Mouse (Mus musculus): ENCODE measurements around the gene Gpm6a.
A peak's percentile ranks its signal among the peaks of the same experiment; 100 is the strongest.
"Not testable (repeated sequence)": the region's sequence is repeated elsewhere in the genome, so short reads cannot be mapped to it uniquely, and the experiment has no call there.

Gene Gpm6a

GRCm38 (mm10) chr8:55002946-55003345 lies 48.3 kb downstream of the Gpm6a start:
- no peak for DNase-seq (ENCODE audit: low read depth, low spot score)

GRCm38 (mm10) chr8:55012228-55012627 lies 57.6 kb downstream of the Gpm6a start:
- no peak for DNase-seq (ENCODE audit: low read depth, low spot score)

DNA sequence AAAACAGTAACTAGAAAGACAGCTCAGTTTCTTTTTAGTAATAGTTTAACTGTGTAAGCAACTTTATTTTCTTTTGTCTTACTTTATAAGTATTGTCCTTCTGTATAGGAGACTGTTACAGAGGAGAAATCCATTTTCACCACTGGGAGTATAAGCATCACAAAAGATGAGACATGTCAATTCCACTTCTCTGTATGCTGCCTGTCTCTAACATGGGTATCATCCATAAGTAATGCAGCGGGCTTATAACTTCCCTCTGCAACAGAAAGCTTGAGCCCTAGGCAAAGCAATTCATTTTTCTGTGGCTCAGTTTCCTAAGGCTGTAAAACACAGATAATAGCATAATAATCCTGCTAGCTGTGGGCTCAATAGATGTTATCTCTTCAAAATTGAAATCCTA lies 62.4 kb downstream of the Gpm6a start:
- DNase-seq (ENCODE audit: low read depth, low spot score) = no peak

DNA sequence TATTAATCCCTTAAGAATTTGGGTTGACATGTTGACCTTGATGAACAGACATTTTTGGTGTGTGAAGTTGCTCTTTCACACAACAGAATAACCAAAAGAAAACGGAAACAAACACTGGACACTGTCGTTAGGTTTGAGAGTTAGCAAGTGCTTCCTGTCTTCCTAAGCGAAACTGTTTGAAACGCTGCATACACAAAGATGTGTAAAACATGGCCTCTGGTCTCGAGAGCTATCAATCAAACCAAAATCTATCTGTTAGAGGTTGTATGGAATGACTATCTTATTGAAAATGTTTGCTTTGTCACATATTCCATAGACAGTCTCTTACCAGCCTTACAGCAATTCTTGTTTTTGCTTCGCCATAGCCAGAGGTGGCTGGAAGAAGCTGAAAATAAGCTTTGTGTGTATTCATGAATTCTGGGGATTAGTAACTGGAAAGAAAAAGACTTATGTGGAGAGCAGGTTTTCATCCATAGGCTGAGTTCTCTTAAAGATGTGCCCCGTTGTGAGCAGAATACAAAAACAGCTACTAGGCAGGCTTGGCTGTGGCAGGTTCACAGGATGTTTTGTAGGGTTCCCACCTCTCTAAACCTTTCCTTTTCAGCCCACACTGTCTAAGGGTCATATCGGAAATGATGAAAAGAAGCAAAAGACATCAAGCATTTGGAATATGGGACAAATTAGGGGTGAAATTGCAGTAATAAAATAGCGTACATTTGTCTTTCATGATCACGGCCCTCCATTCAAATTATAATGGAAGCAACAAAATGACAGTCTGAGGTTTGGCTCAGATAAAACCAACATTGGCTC lies 71.4 kb downstream of the Gpm6a start:
- DNase-seq (ENCODE audit: low read depth, low spot score) = no peak

DNA sequence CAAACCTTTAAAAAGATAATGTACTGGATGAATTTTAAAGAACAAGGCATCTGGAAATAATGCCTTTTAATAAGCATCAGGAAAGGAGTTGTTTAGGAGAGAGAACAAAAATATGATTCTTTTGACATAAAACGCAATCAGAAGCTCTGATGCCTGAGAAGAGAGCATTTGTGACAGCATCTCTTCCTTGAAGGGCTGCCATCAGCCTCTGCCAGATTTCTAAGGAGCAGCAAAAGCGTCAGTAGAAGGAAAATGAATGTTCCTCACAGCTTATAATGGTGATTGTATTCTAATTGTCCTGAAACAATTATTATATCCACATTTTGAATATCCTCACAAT lies 72.0 kb downstream of the Gpm6a start:
- DNase-seq (ENCODE audit: low read depth, low spot score) = no peak

- DNase-seq (ENCODE audit: low read depth, low spot score) = no peak
Observed at GRCm38 (mm10) chr8:55028371-55028770, 73.7 kb downstream of the Gpm6a start.

DNA sequence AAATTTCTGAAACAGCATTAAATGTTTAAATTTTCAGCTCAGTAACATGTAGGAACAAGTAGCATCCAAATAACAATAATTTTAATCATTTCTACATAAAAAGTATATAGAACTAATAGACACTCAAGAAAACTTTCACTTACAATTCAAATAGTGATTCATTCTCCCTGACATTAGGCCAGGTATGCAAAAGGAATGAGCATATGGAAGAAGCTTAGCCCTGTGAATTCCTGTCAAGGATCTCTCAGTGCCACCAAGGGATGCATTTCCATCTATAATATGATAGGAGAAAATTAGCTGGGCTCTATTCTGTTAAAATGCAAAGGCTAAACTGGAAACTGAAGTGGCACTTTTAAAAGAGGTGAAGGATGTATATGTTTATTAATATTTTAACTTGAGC lies 76.5 kb downstream of the Gpm6a start:
- DNase-seq (ENCODE audit: low read depth, low spot score) = no peak

DNA sequence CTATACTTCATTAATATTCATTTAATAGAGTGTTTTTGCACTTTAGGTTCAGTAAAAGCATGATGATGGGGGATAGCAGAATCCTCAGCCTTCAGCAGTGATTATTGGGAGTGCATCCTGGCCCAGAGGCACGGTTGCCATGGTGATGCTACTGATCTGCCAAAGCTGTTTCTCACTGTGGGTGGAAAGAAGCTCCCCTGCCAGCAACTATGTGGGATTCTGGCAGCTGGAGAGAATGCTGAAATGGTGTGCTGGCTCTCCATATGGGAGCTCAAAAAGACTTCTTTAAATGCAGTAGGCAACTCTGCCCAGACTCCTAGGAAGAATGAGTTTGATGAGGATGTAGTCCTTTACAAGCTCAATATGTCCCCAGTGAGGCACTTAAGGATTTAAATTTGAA lies 79.7 kb downstream of the Gpm6a start:
- peak; percentile 9 for DNase-seq (ENCODE audit: low read depth, low spot score)

GRCm38 (mm10) chr8:55035416-55035815 lies 80.8 kb downstream of the Gpm6a start:
- no peak for DNase-seq (ENCODE audit: low read depth, low spot score)

DNA sequence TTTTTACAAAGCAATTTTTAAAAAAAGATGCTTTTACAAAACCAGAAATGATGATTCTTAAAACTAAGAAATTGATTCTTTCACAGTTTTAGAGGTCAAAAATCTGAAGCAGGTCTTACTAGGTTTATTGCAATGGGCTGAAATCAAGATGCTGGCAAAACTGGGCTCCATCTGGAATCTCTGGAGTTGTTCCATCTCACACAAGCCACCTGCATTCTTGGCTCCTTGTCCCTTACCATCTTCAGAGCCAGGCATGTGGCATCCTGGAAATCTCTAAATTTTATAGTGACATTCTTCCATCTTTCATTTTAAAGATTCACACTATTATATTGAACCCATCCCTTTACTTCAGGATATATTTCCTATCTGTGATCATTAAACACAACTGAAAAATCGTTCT lies 88.3 kb downstream of the Gpm6a start:
- DNase-seq (ENCODE audit: low read depth, low spot score) = no peak

DNA sequence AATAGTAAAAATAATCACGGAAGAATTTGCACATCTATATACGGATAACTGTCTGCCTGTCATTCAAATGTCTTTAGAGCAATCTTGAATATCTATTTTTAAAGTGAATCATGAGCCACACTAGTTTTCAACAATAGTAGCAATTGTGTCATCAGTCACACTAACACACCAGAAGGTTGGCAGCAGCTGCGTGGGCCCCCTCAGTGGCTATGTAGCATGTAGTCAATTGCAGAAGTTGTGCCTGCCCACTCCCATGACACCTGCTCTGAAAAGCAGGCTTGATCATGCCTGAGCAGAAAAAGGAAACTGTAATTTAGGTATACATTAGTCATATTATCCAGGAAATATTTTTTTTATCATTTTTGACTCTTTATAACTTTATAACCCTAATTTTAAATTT lies 93.8 kb downstream of the Gpm6a start:
- no peak for DNase-seq (ENCODE audit: low read depth, low spot score)

DNA sequence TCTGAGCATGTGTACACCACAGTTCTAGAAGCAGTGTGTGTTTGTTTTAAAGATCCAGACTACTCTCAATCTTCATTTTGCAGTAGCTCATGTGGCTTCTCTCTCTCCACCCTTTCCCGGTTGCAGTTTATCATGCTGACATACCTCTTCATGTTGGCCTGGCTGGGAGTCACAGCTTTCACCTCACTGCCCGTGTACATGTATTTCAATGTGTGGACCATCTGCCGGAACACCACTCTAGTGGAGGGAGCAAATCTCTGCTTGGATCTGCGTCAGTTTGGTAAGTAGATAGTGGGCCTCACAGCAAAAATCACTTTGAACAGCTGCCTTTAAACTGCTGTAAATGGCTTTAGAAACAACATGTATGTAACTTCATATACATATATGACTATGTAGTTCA lies 95.3 kb downstream of the Gpm6a start:
- no peak for DNase-seq (ENCODE audit: low read depth, low spot score)

DNA sequence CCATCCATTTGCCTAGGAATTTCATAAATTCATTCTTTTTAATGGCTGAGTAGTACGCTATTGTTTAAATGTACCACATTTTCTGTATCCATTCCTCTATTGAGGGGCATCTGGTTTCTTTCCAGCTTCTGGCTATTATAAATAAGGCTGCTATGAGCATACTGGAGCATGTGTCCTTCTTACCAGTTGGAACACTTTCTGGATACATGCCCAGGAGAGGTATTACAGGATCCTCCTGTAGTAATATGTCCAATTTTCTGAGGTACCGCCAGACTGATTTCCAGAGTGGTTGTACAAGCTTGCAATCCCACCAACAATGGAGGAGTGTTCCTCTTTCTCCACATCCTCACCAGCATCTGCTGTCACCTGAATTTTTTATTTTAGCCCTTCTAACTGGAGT lies 114.2 kb downstream of the Gpm6a start:
- DNase-seq (ENCODE audit: low read depth, low spot score) = not testable (repeated sequence)

DNA sequence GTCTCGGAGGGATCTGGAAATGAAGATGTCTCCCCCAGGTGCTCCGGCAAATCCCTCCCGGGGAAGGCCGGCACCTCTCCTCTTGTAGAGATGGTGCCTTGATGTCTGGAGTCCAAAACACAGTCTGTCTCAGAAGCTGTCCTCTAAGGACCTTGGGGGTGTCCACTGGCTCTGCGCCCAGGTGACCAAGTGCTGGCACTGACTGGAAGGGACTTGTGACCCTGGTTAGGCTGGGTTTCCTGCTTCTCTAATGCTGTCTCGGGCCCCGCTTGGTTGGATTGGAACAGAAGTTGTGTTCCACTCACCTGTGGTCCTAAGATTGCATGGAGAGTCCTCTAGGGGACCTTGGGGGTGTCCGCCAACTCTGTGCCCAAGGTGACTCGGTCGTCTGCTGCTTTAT lies 118.8 kb downstream of the Gpm6a start:
- no peak for DNase-seq (ENCODE audit: low read depth, low spot score)

DNA sequence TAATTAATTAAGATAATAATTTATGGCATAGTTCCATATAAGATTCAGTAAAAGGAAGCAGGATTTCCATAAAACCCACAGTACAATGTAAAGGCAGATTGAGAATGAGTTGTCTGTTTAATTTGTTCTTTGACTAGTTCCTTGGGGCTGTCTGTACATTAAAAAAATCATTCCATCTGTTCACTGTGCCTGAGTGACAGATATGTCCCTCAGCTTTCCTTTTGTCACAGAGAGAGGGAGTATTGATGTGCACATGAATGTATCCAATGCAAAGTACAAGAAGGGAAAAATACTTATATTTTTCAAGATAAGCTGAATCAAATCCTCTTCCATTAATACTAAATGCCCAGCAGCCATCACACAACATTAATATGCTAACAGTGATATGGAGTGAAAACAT lies 147.6 kb downstream of the Gpm6a start:
- DNase-seq (ENCODE audit: low read depth, low spot score) = no peak

- DNase-seq (ENCODE audit: low read depth, low spot score) = no peak
Observed at GRCm38 (mm10) chr8:55103065-55103464, 148.4 kb downstream of the Gpm6a start.

- DNase-seq (ENCODE audit: low read depth, low spot score) = no peak
Observed at GRCm38 (mm10) chr8:55103891-55104481, 149.3 kb downstream of the Gpm6a start.
